Mouse (Mus musculus) heart, embryonic 12.5 days (tissue): ENCODE measurements around the gene Col15a1. TPM values are rescaled to one million over a fixed set of nuclear protein-coding genes. Genes with fewer than 3 reads are reported as not detected.
A peak's percentile ranks its signal among the peaks of the same experiment; 100 is the strongest.

ENCODE experiments used
- ATAC-seq: fragments of 200-750 bp; cut with Nextera tagmentation; 2 replicates; pipeline ENCODE4 v1.8.0; 2017; ENCODE audit warnings: moderate TSS enrichment, moderate library complexity; ENCODE audit not compliant: insufficient number of reproducible peaks, low FRiP score
- H3K27ac ChIP-seq: fragments of 300-500 bp; sonication (generic); 2 replicates; pipeline ENCODE4 v1.5.1; 2016; ENCODE audit warnings: mild to moderate bottlenecking, moderate library complexity; ENCODE audit not compliant: poor library complexity, severe bottlenecking
- H3K27me3 ChIP-seq: fragments of 300-500 bp; sonication (generic); replicated peaks from 2 replicates; pipeline ENCODE4 v1.6.1; 2016; ENCODE audit warnings: mild to moderate bottlenecking, moderate library complexity
- H3K36me3 ChIP-seq: fragments of 300-500 bp; sonication (generic); 2 replicates; pipeline ENCODE4 v1.6.1; 2016; ENCODE audit warnings: mild to moderate bottlenecking, moderate library complexity
- H3K4me1 ChIP-seq: fragments of 300-500 bp; sonication (generic); replicated peaks from 2 replicates; pipeline ENCODE4 v1.6.1; 2016; ENCODE audit warnings: mild to moderate bottlenecking
- H3K4me2 ChIP-seq: fragments of 300-500 bp; sonication (generic); 2 replicates; pipeline ENCODE4 v1.6.1; 2016; ENCODE audit warnings: mild to moderate bottlenecking, moderate library complexity
- H3K4me3 ChIP-seq: fragments of 300-500 bp; sonication (generic); 2 replicates; pipeline ENCODE4 v1.5.1; 2016; ENCODE audit warnings: mild to moderate bottlenecking
- H3K9ac ChIP-seq: fragments of 300-500 bp; sonication (generic); 2 replicates; pipeline ENCODE4 v1.6.1; 2016; ENCODE audit warnings: mild to moderate bottlenecking, moderate library complexity
- H3K9me3 ChIP-seq: fragments of 300-500 bp; sonication (generic); replicated peaks from 2 replicates; pipeline ENCODE4 v1.6.1; 2016; ENCODE audit warnings: mild to moderate bottlenecking, moderate library complexity
- WGBS: fragments of 180-500 bp; shearing (Covaris S2); methylation state at CpG from one replicate; pipeline ENCODE4 v1.1.7; 2016; 5-methylcytosine and 5-hydroxymethylcytosine counted together
- polyA plus RNA-seq: library from polyadenylated mRNA; unstranded; fragments of >200 nt; fragmentation: Nextera tagmentation; extraction: Ambion mirVana; gene quantifications from 2 replicates; pipeline ENCODE4 v1.2.1, GENCODE M21; 2016

Gene Col15a1
- polyA plus RNA-seq, 1 experiment from 2014 or later: 2.2 TPM

DNA sequence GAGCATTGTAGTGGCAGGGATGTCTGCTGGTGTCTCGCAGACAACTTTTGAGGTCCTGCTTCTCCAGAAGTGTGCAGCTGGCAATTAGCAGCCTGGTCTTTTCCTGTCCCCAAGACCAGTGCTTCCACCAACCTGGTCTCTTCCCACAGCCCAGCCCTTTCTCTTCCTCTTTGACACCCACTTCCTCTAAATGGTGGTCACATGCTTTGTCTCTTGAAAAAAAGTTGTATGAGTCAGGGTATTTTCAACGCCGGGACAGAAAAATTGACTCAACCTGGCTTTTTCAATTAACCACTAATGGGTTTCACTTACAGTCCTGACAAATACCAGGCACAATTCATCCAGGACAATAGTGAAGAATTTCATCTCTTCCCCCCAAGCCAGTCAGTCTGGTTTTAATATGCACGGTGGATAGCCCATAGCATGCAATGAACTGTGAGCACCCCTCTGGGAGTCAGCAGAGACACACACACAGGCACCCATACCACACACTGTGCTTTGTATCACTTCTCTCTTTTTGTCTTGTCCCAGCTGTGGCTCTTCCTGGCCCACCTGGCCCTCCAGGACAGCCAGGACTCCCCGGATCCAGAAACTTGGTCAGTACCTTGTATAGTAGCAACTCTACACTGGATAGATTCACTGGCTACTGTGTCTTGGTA is 95.5 kb downstream of the Col15a1 start:
- no peak for ATAC-seq
- WGBS: 64% methylated on average over 5 of the region's 5 CpGs
- no peak overlapping the region for H3K27ac ChIP-seq

GRCm38 (mm10) chr4:47309886-47310625 is 102.1 kb downstream of the Col15a1 start:
- Histone ChIP-seq H3K4me2 (no peak overlapping the region), H3K4me1 (peaks cover 22% of the 10 kb centered on the region), H3K4me3 (no peak overlapping the region), H3K36me3 (no peaks in the 10 kb centered on the region), H3K9ac (no peak overlapping the region), H3K27ac (no peak overlapping the region), H3K27me3 (peaks cover 5% of the 10 kb centered on the region; the same call in 1 of the 2 replicates), H3K9me3 (no peaks in the 10 kb centered on the region)
- 82% methylated on average over 12 of the region's 12 CpGs for WGBS
- ATAC-seq: no peak

More for the DNA sequence above, 95.5 kb downstream of the Col15a1 start:
- Histone ChIP-seq H3K36me3 (no peaks in the 10 kb centered on the region), H3K9me3 (peaks cover 14% of the 10 kb centered on the region), H3K4me2 (no peak overlapping the region), H3K9ac (no peak overlapping the region), H3K4me3 (no peak overlapping the region), H3K27me3 (peaks cover 5% of the 10 kb centered on the region; the same call in 1 of the 2 replicates), H3K4me1 (peaks cover 2% of the 10 kb centered on the region; the same call in 1 of the 2 replicates)

GRCm38 (mm10) chr4:47310812-47311211 is 102.9 kb downstream of the Col15a1 start:
- Histone ChIP-seq H3K4me2 (no peak overlapping the region), H3K36me3 (no peaks in the 10 kb centered on the region), H3K4me3 (no peak overlapping the region), H3K9ac (no peak overlapping the region), H3K27ac (peak overlapping the region; percentile 18; the same call in 1 of the 2 replicates), H3K4me1 (peaks cover 25% of the 10 kb centered on the region), H3K9me3 (no peaks in the 10 kb centered on the region), H3K27me3 (peaks cover 5% of the 10 kb centered on the region; the same call in 1 of the 2 replicates)
- WGBS: 12% methylated on average over 6 of the region's 6 CpGs
- ATAC-seq: peak; percentile 79

DNA sequence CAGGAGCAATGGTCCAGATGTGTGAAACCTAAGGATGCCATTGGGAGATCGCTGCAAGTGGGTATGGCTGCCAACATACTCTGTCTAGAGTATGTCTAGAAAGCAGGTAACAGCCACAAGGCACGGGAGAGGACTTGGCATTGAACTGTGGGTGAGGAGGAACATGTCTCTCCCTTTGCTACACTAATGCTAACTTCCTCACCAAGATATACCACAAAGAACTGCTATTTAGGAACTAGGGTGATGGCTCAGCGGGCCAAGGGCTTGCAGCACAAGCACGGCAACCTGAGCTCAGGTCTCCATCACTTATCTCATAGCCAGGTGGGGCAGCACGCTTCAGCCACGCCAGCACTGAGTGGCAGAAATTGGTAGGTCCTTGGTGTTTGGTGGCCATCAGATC is 103.5 kb downstream of the Col15a1 start:
- no peak for ATAC-seq
- WGBS: 87% methylated on average over 6 of the region's 6 CpGs
- peaks cover 5% of the 10 kb centered on the region; the same call in 1 of the 2 replicates for H3K27me3 ChIP-seq
- no peaks in the 10 kb centered on the region for H3K36me3 ChIP-seq
- H3K9ac ChIP-seq: no peak overlapping the region
- no peaks in the 10 kb centered on the region for H3K9me3 ChIP-seq
- H3K4me1 ChIP-seq: peaks cover 25% of the 10 kb centered on the region
- H3K27ac ChIP-seq: no peak overlapping the region
- H3K4me3 ChIP-seq: no peak overlapping the region
- no peak overlapping the region for H3K4me2 ChIP-seq

DNA sequence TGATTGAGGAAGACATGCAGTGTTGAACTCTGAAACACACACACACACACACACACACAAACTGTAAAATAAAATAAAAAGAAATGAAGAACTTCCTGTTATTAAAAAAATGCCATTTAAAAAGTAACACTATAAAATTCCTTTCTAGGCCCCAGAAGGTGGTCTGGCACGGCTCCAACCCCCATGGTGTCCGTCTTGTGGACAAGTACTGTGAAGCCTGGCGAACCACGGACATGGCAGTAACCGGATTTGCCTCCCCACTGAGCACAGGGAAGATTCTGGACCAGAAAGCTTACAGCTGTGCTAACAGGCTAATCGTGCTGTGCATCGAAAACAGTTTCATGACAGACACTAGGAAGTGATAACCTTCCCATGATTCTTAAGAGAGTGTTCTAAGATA is 104.0 kb downstream of the Col15a1 start:
- 81% methylated on average over 7 of the region's 7 CpGs for WGBS
- no peak overlapping the region for H3K4me3 ChIP-seq
- H3K4me2 ChIP-seq: no peak overlapping the region
- H3K36me3 ChIP-seq: no peaks in the 10 kb centered on the region
- ATAC-seq: no peak
- no peak overlapping the region for H3K9ac ChIP-seq
- no peak overlapping the region for H3K27ac ChIP-seq
- H3K9me3 ChIP-seq: no peaks in the 10 kb centered on the region
- H3K27me3 ChIP-seq: peaks cover 3% of the 10 kb centered on the region; the same call in 1 of the 2 replicates
- H3K4me1 ChIP-seq: peaks cover 25% of the 10 kb centered on the region

DNA sequence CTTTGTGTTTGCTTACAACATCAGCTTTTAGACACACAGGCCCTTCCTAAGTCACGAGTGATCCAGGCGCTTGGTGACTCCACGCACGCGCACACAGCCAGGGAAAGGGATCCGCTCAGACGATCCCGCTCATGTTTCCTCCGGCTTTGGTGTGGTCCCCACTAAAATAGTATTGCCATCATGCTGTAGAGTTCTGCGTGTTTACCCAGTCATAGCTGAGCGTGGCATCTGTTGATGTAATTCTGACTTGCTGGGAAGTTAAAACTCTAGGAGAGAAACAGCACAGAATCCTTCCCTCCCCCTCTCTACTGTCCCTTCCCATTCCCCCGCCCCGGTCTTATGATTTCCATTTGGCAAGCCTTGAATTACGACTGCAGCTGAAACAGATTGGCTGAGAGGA is 104.7 kb downstream of the Col15a1 start:
- 84% methylated on average over 14 of the region's 14 CpGs for WGBS
- Histone ChIP-seq H3K27ac (no peak overlapping the region), H3K4me1 (peaks cover 29% of the 10 kb centered on the region), H3K27me3 (no peaks in the 10 kb centered on the region; the same call in 1 of the 2 replicates), H3K4me3 (no peak overlapping the region), H3K36me3 (no peaks in the 10 kb centered on the region), H3K9me3 (no peaks in the 10 kb centered on the region), H3K9ac (no peak overlapping the region), H3K4me2 (no peak overlapping the region)
- no peak for ATAC-seq

DNA sequence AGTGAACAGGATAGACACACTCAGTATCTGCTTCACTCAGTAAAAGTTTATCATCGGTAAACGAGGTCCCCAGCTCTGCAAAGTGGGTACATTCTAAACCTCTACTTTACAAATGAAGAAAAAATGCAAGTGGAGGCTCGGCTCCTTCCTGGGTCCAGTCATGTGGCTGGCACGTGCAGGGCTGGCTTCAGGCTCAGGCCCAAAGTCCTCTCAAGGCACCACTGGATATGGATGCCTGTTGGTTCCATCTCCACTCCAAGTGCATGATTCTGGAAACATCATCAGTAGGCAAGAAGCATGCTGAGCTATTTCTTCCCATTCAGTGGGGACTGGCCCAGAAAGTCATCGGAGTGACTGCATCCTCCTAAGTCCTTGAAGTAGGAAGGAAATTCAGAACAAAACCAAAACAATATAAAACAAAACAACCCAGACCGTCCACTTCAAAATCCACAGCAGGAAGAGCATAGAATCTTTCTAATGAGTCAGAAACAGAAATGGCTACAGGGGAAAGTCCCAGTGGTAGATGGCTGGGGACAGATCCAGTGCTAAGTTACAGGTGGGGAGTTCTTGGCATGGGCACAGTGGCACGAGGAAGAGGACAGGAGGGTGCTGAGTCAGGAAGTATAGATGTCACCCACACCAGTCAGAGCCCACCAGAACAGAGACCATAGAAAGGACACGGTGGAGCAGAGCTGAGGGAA is 105.9 kb downstream of the Col15a1 start:
- no peak overlapping the region for H3K9ac ChIP-seq
- no peak for ATAC-seq
- H3K4me2 ChIP-seq: no peak overlapping the region
- H3K27me3 ChIP-seq: no peaks in the 10 kb centered on the region
- no peaks in the 10 kb centered on the region for H3K9me3 ChIP-seq
- WGBS: 74% methylated on average over 8 of the region's 8 CpGs
- peaks cover 31% of the 10 kb centered on the region for H3K4me1 ChIP-seq
- no peaks in the 10 kb centered on the region for H3K36me3 ChIP-seq
- H3K27ac ChIP-seq: no peak overlapping the region
- H3K4me3 ChIP-seq: no peak overlapping the region

- Histone ChIP-seq H3K9me3 (no peaks in the 10 kb centered on the region), H3K9ac (no peak overlapping the region), H3K36me3 (no peaks in the 10 kb centered on the region), H3K4me2 (no peak overlapping the region), H3K27me3 (no peaks in the 10 kb centered on the region), H3K4me1 (peaks cover 25% of the 10 kb centered on the region), H3K4me3 (no peak overlapping the region), H3K27ac (no peak overlapping the region)
- ATAC-seq: no peak
- 61% methylated on average over 2 of the region's 2 CpGs for WGBS
Observed at GRCm38 (mm10) chr4:47315458-47315857, 107.5 kb downstream of the Col15a1 start.

DNA sequence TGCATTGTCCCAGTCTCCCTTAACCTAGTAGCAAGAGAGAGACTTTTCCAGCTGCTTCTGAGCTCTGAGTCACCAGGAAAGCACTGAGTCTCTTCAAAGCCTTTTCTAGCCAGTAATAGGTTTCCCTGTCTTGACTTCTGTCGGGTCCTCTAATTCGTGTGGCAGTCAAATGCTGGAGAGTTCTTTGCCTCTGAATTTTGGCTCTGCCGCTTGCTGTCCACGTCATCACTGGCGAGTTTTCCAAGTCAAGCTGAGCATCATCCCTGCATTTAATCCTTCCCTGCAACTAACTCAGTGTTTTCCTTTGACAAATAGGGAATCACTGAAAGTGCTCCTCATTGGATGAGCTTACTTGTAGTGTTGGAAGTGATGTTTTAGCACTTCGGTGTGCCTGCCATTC is 108.5 kb downstream of the Col15a1 start:
- no peak for ATAC-seq
- H3K4me3 ChIP-seq: no peak overlapping the region
- no peaks in the 10 kb centered on the region for H3K9me3 ChIP-seq
- peaks cover 17% of the 10 kb centered on the region for H3K4me1 ChIP-seq
- 61% methylated on average over 6 of the region's 6 CpGs for WGBS
- no peak overlapping the region for H3K4me2 ChIP-seq
- H3K36me3 ChIP-seq: no peaks in the 10 kb centered on the region
- H3K27ac ChIP-seq: no peak overlapping the region
- no peaks in the 10 kb centered on the region for H3K27me3 ChIP-seq
- no peak overlapping the region for H3K9ac ChIP-seq

DNA sequence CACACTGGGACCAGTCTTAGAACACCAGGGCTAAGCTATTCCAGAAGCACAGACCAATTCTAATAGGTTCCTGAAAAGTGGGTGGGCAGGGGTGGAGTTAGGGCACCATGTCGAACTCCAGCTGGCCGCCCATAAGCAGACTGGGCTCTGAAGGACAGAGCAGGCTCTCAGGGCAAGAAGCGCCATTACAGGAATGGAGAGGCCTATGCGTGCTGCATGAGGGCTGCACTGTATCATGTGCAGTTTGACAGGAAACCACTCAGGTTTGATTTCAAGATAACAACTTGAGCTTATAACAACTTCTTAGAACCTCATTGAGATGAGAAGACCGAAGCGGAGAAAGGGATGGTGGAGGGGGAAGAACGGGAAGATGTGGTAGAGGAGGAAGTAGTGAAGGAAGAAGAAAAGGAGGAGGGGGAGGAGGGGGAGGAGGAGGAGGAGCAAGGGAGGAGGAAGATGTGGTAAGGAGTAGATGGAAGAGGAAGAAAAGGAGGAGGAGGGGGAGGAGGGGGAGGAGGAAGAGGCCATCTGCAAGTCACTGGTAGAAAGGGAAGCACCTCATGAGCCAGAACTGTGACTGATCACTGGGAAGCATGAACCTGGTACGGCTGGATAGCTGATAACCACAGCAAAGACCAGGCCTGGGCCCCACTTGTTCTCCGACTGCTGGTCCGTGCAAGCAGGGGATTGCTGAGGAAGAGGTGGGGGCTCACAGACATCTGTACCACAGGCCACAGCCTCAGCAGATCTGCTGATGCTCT is 111.8 kb downstream of the Col15a1 start:
- Histone ChIP-seq H3K4me1 (peaks cover 15% of the 10 kb centered on the region), H3K27ac (no peak overlapping the region), H3K9me3 (no peaks in the 10 kb centered on the region), H3K9ac (no peak overlapping the region), H3K36me3 (no peaks in the 10 kb centered on the region), H3K4me2 (no peak overlapping the region), H3K4me3 (no peak overlapping the region), H3K27me3 (no peaks in the 10 kb centered on the region)
- 63% methylated on average over 10 of the region's 10 CpGs for WGBS
- no peak for ATAC-seq
